Mouse (Mus musculus) heart, embryonic 15.5 days (tissue): ENCODE measurements at regions not wholly inside any gene's neighbourhood (a gene's known extent, or its start where the extent isn't known, plus 50 kb on each side); places are given as distances from the start of the nearest gene placed in this dataset.

ENCODE experiments used
- ATAC-seq: fragments of 200-750 bp; cut with Nextera tagmentation; replicated peaks from 2 replicates; pipeline ENCODE4 v1.8.0; 2017; ENCODE audit warnings: low read depth, moderate TSS enrichment; ENCODE audit not compliant: insufficient number of reproducible peaks, insufficient read depth, low FRiP score
- H3K27ac ChIP-seq: fragments of 300-500 bp; sonication (generic); 2 replicates; pipeline ENCODE4 v1.5.1; 2015; ENCODE audit warnings: mild to moderate bottlenecking, inconsistent platforms
- H3K27me3 ChIP-seq: fragments of 300-500 bp; sonication (generic); 2 replicates; pipeline ENCODE4 v1.6.1; 2015; ENCODE audit warnings: inconsistent platforms
- H3K36me3 ChIP-seq: fragments of 300-500 bp; sonication (generic); 2 replicates; pipeline ENCODE4 v1.6.1; 2015; ENCODE audit warnings: mild to moderate bottlenecking, inconsistent platforms
- H3K4me1 ChIP-seq: fragments of 300-500 bp; sonication (generic); replicated peaks from 2 replicates; pipeline ENCODE4 v1.6.1; 2015; ENCODE audit warnings: inconsistent platforms
- H3K4me2 ChIP-seq: fragments of 300-500 bp; sonication (generic); 2 replicates; pipeline ENCODE4 v1.6.1; 2015; ENCODE audit warnings: inconsistent platforms, mild to moderate bottlenecking, moderate library complexity
- H3K4me3 ChIP-seq: fragments of 300-500 bp; sonication (generic); 2 replicates; pipeline ENCODE4 v1.5.1; 2015; ENCODE audit warnings: mild to moderate bottlenecking, inconsistent platforms
- H3K9ac ChIP-seq: fragments of 300-500 bp; sonication (generic); 2 replicates; pipeline ENCODE4 v1.6.1; 2015; ENCODE audit warnings: mild to moderate bottlenecking, inconsistent platforms
- H3K9me3 ChIP-seq: fragments of 300-500 bp; sonication (generic); replicated peaks from 2 replicates; pipeline ENCODE4 v1.6.1; 2016; ENCODE audit warnings: inconsistent platforms
- WGBS: fragments of 180-500 bp; shearing (Covaris S2); methylation state at CpG from one replicate; pipeline ENCODE4 v1.1.7; 2015; ENCODE audit warnings: mixed read lengths; 5-methylcytosine and 5-hydroxymethylcytosine counted together

GRCm38 (mm10) chr3:100773237-100773636 is 52.0 kb upstream of the Vtcn1 start:
- peaks cover 5% of the 10 kb centered on the region for H3K4me1 ChIP-seq
- H3K4me3 ChIP-seq: no peak overlapping the region
- H3K9me3 ChIP-seq: no peaks in the 10 kb centered on the region
- WGBS: 53% methylated on average over 6 of the region's 6 CpGs
- no peak overlapping the region for H3K27ac ChIP-seq
- no peaks in the 10 kb centered on the region for H3K36me3 ChIP-seq
- no peak overlapping the region for H3K4me2 ChIP-seq
- no peak for ATAC-seq
- no peak overlapping the region for H3K9ac ChIP-seq
- no peaks in the 10 kb centered on the region for H3K27me3 ChIP-seq

- ATAC-seq: no peak
- H3K9ac ChIP-seq: no peak overlapping the region
- no peak overlapping the region for H3K4me3 ChIP-seq
- peaks cover 6% of the 10 kb centered on the region for H3K4me1 ChIP-seq
- no peak overlapping the region for H3K4me2 ChIP-seq
- no peak overlapping the region for H3K27ac ChIP-seq
- H3K27me3 ChIP-seq: no peaks in the 10 kb centered on the region
- no peaks in the 10 kb centered on the region for H3K9me3 ChIP-seq
- no peaks in the 10 kb centered on the region for H3K36me3 ChIP-seq
- WGBS: 53% methylated on average over 4 of the region's 4 CpGs
Observed at GRCm38 (mm10) chr3:100771363-100771762, 53.9 kb upstream of the Vtcn1 start.

GRCm38 (mm10) chr3:100770841-100771240 is 54.4 kb upstream of the Vtcn1 start:
- ATAC-seq: no peak
- Histone ChIP-seq H3K27me3 (no peaks in the 10 kb centered on the region), H3K27ac (no peak overlapping the region), H3K9ac (no peak overlapping the region), H3K4me3 (no peak overlapping the region), H3K4me1 (peaks cover 6% of the 10 kb centered on the region), H3K9me3 (no peaks in the 10 kb centered on the region), H3K36me3 (no peaks in the 10 kb centered on the region), H3K4me2 (no peak overlapping the region)
- WGBS: 73% methylated on average over 3 of the region's 3 CpGs

DNA sequence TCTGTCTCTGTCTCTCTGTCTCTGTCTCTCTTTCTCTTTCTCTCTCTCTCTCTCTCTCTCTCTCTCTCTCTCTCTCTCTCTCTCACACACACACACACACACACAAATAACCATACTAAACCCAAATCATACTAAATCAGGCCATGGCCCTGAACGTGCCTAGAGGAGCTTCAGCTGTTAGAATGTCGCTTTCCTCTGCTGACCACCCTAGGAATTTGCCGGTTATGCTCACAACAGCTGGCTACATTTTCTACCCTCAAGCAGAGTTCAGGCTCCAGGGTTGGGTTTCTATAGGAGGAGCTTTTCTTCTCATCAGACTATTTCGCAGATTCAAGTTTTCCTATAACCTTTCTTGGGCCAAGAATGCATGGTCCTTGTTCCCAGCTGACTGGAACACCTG is 56.1 kb upstream of the Vtcn1 start:
- Histone ChIP-seq H3K4me1 (peaks cover 6% of the 10 kb centered on the region), H3K9ac (no peak overlapping the region), H3K9me3 (no peaks in the 10 kb centered on the region), H3K27ac (no peak overlapping the region), H3K36me3 (no peaks in the 10 kb centered on the region), H3K4me3 (no peak overlapping the region), H3K27me3 (no peaks in the 10 kb centered on the region), H3K4me2 (no peak overlapping the region)
- no peak for ATAC-seq
- WGBS: 78% methylated on average over 4 of the region's 4 CpGs

- Histone ChIP-seq H3K9ac (no peak overlapping the region; the same call in 1 of the 2 replicates), H3K27ac (no peak overlapping the region)
Observed at GRCm38 (mm10) chr3:100768170-100768624, 57.1 kb upstream of the Vtcn1 start.

DNA sequence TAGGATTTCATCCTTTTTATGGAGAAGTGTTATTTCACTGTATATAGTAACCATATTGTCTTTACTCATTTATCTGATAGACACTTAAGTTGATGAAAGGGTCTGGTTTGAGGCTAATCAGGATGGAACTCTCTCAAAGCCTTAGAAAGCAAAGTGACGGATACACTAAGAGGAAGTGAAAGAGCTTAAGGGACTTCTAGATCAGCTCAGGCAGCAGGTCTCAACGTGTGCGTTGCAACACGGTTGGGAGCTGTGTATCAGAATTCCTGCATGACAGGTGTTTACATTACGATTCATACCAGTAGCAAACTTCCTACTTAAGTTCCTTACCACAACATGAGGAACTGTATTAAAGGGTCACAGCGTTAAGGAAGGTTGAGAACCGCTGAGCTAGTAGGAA is 59.9 kb upstream of the Vtcn1 start:
- no peaks in the 10 kb centered on the region for H3K36me3 ChIP-seq
- H3K27ac ChIP-seq: no peak overlapping the region
- no peak overlapping the region for H3K4me2 ChIP-seq
- WGBS: 66% methylated on average over 7 of the region's 7 CpGs
- no peak overlapping the region for H3K4me3 ChIP-seq
- ATAC-seq: no peak
- peaks cover 4% of the 10 kb centered on the region for H3K4me1 ChIP-seq
- no peaks in the 10 kb centered on the region for H3K27me3 ChIP-seq
- H3K9ac ChIP-seq: no peak overlapping the region
- no peaks in the 10 kb centered on the region for H3K9me3 ChIP-seq

More at GRCm38 (mm10) chr3:100768170-100768624, 57.1 kb upstream of the Vtcn1 start:
- Histone ChIP-seq H3K27me3 (no peaks in the 10 kb centered on the region), H3K4me3 (peak overlapping the region; percentile 23; the same call in 1 of the 2 replicates), H3K36me3 (no peaks in the 10 kb centered on the region), H3K9me3 (no peaks in the 10 kb centered on the region), H3K4me2 (peak overlapping the region; percentile 50), H3K4me1 (peaks cover 6% of the 10 kb centered on the region)
- 0 out of 2 replicates have a peak, but pooled peaks have one; percentile 31 for ATAC-seq
- 45% methylated on average over 15 of the region's 15 CpGs for WGBS

GRCm38 (mm10) chr3:100762895-100763294 is 62.4 kb upstream of the Vtcn1 start:
- Histone ChIP-seq H3K4me3 (no peak overlapping the region), H3K36me3 (no peaks in the 10 kb centered on the region), H3K27ac (no peak overlapping the region), H3K4me2 (no peak overlapping the region), H3K27me3 (no peaks in the 10 kb centered on the region), H3K9ac (no peak overlapping the region), H3K9me3 (no peaks in the 10 kb centered on the region), H3K4me1 (no peaks in the 10 kb centered on the region)
- no peak; the same call in 1 of the 2 replicates for ATAC-seq

DNA sequence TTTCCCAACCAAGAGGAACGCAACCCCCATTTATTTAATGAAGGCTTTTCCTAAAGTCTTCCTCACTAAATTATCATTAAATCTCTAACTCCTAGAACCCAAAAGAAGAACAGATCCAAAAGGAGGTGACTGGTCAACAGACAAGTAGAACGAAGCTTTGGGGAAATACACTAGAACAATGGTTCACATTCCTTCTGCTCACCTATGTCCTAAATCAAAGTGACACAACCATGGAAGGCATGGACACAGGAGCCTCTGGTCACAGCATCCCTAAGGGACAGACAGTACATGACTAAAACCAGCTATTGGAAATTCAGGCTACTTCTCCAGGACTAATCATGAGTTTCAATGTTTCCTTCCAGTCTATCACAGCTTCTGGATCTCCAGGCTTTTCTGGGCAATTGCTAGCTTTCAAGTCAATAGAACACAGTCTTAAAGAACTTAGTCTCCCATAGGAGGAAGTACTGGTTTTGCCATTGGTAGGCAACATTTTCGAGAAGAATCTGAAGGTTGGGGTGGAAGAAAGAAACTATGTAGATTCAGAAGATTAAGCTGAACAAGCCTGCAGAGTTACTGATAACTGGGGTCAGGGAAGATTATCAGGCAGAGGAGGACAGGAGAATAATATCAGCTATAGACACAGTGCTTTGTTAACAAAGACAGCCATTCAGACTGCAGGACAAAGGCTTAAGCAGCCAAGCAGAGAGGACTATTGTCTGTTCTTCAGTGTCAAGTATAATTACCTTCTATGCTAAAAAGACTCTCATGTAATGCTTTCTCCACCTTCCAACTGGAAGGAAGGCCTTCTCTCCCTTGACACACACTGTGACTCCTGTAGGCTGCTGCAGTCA is 65.9 kb upstream of the Vtcn1 start:
- Histone ChIP-seq H3K9me3 (no peaks in the 10 kb centered on the region), H3K27ac (no peak overlapping the region), H3K4me1 (no peaks in the 10 kb centered on the region), H3K36me3 (no peaks in the 10 kb centered on the region), H3K4me3 (no peak overlapping the region), H3K9ac (no peak overlapping the region), H3K4me2 (no peak overlapping the region), H3K27me3 (no peaks in the 10 kb centered on the region)
- no peak for ATAC-seq
- 74% methylated on average over 3 of the region's 3 CpGs for WGBS

- WGBS: 84% methylated on average over 1 of the region's 1 CpGs
- no peaks in the 10 kb centered on the region for H3K9me3 ChIP-seq
- no peak for ATAC-seq
Observed at GRCm38 (mm10) chr3:100754677-100755076, 69.4 kb upstream of the Man1a2 start.

GRCm38 (mm10) chr3:100751211-100751610 is 65.9 kb upstream of the Man1a2 start:
- WGBS: 82% methylated on average over 1 of the region's 1 CpGs
- H3K4me2 ChIP-seq: no peak overlapping the region
- no peak overlapping the region for H3K4me3 ChIP-seq
- H3K4me1 ChIP-seq: peaks cover 5% of the 10 kb centered on the region
- no peak overlapping the region for H3K27ac ChIP-seq
- no peaks in the 10 kb centered on the region for H3K36me3 ChIP-seq
- H3K27me3 ChIP-seq: no peaks in the 10 kb centered on the region
- H3K9ac ChIP-seq: no peak overlapping the region
- no peaks in the 10 kb centered on the region for H3K9me3 ChIP-seq
- ATAC-seq: no peak

More at GRCm38 (mm10) chr3:100754677-100755076, 69.4 kb upstream of the Man1a2 start:
- H3K4me1 ChIP-seq: no peaks in the 10 kb centered on the region
- no peak overlapping the region for H3K27ac ChIP-seq
- no peaks in the 10 kb centered on the region for H3K36me3 ChIP-seq
- no peak overlapping the region for H3K4me3 ChIP-seq
- H3K9ac ChIP-seq: no peak overlapping the region
- no peak overlapping the region for H3K4me2 ChIP-seq
- no peaks in the 10 kb centered on the region for H3K27me3 ChIP-seq

DNA sequence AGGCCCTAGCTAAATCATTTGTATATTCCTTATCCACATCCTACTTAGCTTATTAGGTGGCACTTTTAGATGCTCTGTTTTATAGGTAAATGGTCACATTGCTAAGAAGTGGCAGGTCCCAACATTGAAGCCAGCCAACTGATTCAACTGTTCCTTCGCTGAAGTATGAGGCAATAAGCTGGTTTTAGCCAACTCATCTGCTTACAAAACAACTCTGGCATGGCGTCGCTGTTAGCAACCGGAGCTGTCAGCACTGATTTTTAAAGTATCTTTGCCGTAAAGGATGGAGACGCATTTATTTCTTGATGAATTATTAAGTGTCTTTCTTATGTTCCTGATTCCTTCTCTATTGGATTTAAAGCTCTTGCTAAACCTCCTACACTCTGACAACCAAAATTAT is 63.4 kb upstream of the Man1a2 start:
- peak overlapping the region; percentile 74 for H3K27ac ChIP-seq
- no peak overlapping the region for H3K4me3 ChIP-seq
- H3K27me3 ChIP-seq: no peaks in the 10 kb centered on the region
- WGBS: 71% methylated on average over 6 of the region's 6 CpGs
- H3K9me3 ChIP-seq: no peaks in the 10 kb centered on the region
- no peaks in the 10 kb centered on the region for H3K36me3 ChIP-seq
- no peak overlapping the region for H3K9ac ChIP-seq
- peaks cover 5% of the 10 kb centered on the region for H3K4me1 ChIP-seq
- no peak for ATAC-seq
- H3K4me2 ChIP-seq: no peak overlapping the region

- Histone ChIP-seq H3K4me3 (no peak overlapping the region), H3K27ac (peak overlapping the region; percentile 74), H3K36me3 (no peaks in the 10 kb centered on the region), H3K4me1 (peaks cover 5% of the 10 kb centered on the region), H3K4me2 (0 out of 2 replicates have a peak overlapping the region, but pooled peaks have one; percentile 11), H3K9me3 (no peaks in the 10 kb centered on the region), H3K27me3 (no peaks in the 10 kb centered on the region), H3K9ac (no peak overlapping the region)
- WGBS: 57% methylated on average over 2 of the region's 2 CpGs
- 0 out of 2 replicates have a peak, but pooled peaks have one; percentile 56 for ATAC-seq
Observed at GRCm38 (mm10) chr3:100748309-100748691, 63.0 kb upstream of the Man1a2 start.
